Mouse (Mus musculus) midbrain, embryonic 14.5 days (tissue): Measurements from ENCODE around the gene Slc6a21. TPM values are rescaled to one million over a fixed set of nuclear protein-coding genes. Genes with fewer than 3 reads are reported as not detected.

Source experiments
- ATAC-seq: fragments of 200-750 bp; cut with Nextera tagmentation; 2 replicates; pipeline ENCODE4 v1.8.0; 2017; ENCODE audit warnings: moderate number of reproducible peaks, moderate library complexity; ENCODE audit not compliant: low FRiP score, low TSS enrichment
- DNase-seq: peaks from one replicate; pipeline ENCODE4 v3.0.0-alpha.2; 2015
- H3K27ac ChIP-seq: fragments of 300-500 bp; sonication (generic); replicated peaks from 2 replicates; pipeline ENCODE4 v1.5.1; 2014; ENCODE audit warnings: mild to moderate bottlenecking, low read depth, low read length, moderate library complexity
- H3K27me3 ChIP-seq: fragments of 300-500 bp; sonication (generic); 2 replicates; pipeline ENCODE4 v1.6.1; 2014; ENCODE audit warnings: low read length, control low read depth, mixed read lengths; ENCODE audit not compliant: control insufficient read depth, insufficient read depth
- H3K36me3 ChIP-seq: fragments of 300-500 bp; sonication (generic); 2 replicates; pipeline ENCODE4 v1.6.1; 2014; ENCODE audit warnings: low read length, control low read depth; ENCODE audit not compliant: control insufficient read depth, insufficient read depth
- H3K4me1 ChIP-seq: fragments of 300-500 bp; sonication (generic); 2 replicates; pipeline ENCODE4 v1.6.1; 2014; ENCODE audit warnings: mild to moderate bottlenecking, antibody characterized with exemption, low read length, control low read depth; ENCODE audit not compliant: control insufficient read depth, insufficient read depth
- H3K4me2 ChIP-seq: fragments of 300-500 bp; sonication (generic); 2 replicates; pipeline ENCODE4 v1.6.1; 2014; ENCODE audit warnings: mild to moderate bottlenecking, low read length, moderate library complexity
- H3K4me3 ChIP-seq: fragments of 300-500 bp; sonication (generic); replicated peaks from 2 replicates; pipeline ENCODE4 v1.5.1; 2014; ENCODE audit warnings: low read depth, low read length
- H3K9ac ChIP-seq: fragments of 300-500 bp; sonication (generic); replicated peaks from 2 replicates; pipeline ENCODE4 v1.6.1; 2014; ENCODE audit warnings: mild to moderate bottlenecking, low read length, moderate library complexity
- H3K9me3 ChIP-seq: fragments of 300-500 bp; sonication (generic); 2 replicates; pipeline ENCODE4 v1.6.1; 2016; ENCODE audit warnings: low read length, control low read depth, mixed read lengths; ENCODE audit not compliant: control insufficient read depth
- WGBS: fragments of 180-500 bp; shearing (Covaris S2); extraction: QIAGEN DNeasy Blood & Tissue Kit; methylation state at CpG from one replicate; pipeline ENCODE4 v1.1.7; 2014; 5-methylcytosine and 5-hydroxymethylcytosine counted together
- polyA plus RNA-seq: library from polyadenylated mRNA; unstranded; fragments of >200 nt; fragmentation: Nextera tagmentation; extraction: Ambion mirVana; gene quantifications from 2 replicates; pipeline ENCODE4 v1.2.1, GENCODE M21; 2014

The Slc6a21 gene
- polyA plus RNA-seq, 1 experiment from 2014 or later: not detected

DNA sequence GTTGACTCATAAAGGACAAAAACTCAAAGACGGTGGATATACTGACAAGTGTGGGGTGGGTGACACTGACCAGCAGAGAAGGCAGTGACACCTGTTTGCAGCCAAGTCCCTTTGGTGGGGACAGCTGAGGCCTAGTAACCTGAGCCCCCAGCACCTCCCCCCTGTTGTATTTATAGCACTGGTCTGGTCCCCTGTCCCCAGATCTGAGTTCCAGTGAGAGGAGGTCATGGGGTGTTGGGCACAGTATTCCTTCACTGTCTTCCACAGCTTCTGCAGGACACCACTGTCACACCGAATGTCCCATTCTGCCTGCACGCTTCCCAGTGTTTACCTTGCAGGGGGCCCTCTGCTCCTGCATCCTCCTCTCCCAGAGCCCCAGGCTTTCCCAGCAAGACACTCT is 57.3 kb downstream of the Slc6a21 start:
- H3K27me3 ChIP-seq: peaks cover 3% of the 10 kb centered on the region; the same call in 1 of the 2 replicates
- no peak for ATAC-seq
- no peak overlapping the region for H3K4me2 ChIP-seq
- no peak overlapping the region for H3K9ac ChIP-seq
- H3K4me3 ChIP-seq: no peak overlapping the region
- H3K27ac ChIP-seq: no peak overlapping the region
- H3K36me3 ChIP-seq: no peaks in the 10 kb centered on the region
- 22% methylated on average over 3 of the region's 3 CpGs for WGBS
- DNase-seq: no peak
- peaks cover 16% of the 10 kb centered on the region for H3K4me1 ChIP-seq
- no peaks in the 10 kb centered on the region for H3K9me3 ChIP-seq

DNA sequence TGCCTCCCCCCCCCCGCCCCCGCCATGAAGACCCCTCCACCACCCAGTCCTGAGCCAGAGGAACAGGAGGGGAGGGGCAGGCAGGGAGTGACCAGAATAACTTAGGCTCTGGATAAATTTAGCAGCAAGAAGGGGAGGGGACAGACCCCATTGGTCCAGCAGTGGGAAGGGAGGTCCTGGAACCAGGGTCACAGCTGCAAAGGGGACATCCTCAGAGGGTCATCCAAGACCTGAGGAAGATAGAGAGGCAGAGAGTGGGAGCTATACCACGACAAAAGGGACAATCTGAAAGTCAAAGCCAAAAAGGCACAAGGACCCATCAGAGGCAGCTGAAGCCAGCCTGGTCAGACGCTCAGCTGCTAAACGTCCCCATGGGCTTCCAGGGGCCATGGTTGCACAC is 57.7 kb downstream of the Slc6a21 start, which contains the start of gene Hrc:
Gene Hrc, plus strand, starts transcription at position 235 of the 400 bp plus-strand sequence.
- Histone ChIP-seq H3K27ac (no peak within 1 kb of the TSS), H3K4me1 (peaks cover 21% of the 10 kb centered on the region)

DNA sequence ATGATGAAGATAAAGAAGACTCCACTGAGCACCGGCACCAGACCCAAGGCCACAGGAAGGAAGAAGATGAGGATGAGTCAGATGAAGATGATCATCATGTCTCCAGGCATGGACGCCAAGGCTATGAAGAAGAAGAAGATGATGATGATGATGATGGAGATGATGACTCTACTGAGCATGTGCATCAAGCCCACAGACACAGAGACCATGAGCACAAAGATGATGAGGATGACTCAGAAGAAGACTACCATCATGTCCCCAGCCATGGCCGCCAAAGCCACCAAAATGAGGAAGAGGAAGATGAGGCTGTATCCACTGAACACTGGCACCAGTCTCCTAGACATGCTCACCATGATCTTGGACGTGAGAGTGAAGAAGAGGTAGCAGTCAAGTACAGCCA is 59.0 kb downstream of the Slc6a21 start:
- Histone ChIP-seq H3K4me1 (peaks cover 28% of the 10 kb centered on the region), H3K9ac (no peak overlapping the region), H3K4me3 (no peak overlapping the region), H3K27me3 (peaks cover 8% of the 10 kb centered on the region; the same call in 1 of the 2 replicates), H3K27ac (no peak overlapping the region), H3K9me3 (no peaks in the 10 kb centered on the region), H3K36me3 (no peaks in the 10 kb centered on the region; the same call in 1 of the 2 replicates), H3K4me2 (no peak overlapping the region)
- DNase-seq (no peak), ATAC-seq (no peak)
- 94% methylated on average over 4 of the region's 4 CpGs for WGBS

More for the DNA sequence above, 57.7 kb downstream of the Slc6a21 start, which contains the start of gene Hrc:
- Histone ChIP-seq H3K27me3 (peaks cover 3% of the 10 kb centered on the region; the same call in 1 of the 2 replicates), H3K36me3 (no peaks in the 10 kb centered on the region), H3K4me3 (no peak within 1 kb of the TSS), H3K4me2 (peak within 1 kb of the TSS; percentile 92), H3K9ac (no peak within 1 kb of the TSS), H3K9me3 (no peaks in the 10 kb centered on the region)
- ATAC-seq: no peak
- WGBS: 26% methylated on average over 5 of the region's 5 CpGs
- no peak for DNase-seq

DNA sequence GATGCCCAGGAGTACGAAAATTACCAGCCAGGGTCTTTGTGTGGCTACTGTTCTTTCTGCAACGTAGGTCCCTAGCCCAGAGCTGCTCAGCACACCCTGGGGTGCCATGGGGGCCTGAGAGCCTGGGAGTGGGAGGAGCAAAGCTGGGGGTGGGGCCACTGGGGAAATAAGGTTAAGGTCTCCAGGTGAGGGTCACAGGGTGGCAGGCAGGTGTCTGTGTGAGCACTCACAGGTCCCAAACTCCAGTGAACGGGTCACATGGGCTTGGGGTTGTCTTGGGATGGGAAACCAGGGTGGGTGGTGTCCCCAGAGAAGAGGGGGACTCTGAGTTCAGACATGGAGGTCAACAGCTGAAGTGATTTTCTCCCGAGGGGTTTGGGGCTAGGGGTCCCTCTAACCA is 60.2 kb downstream of the Slc6a21 start:
- WGBS: 18% methylated on average over 4 of the region's 4 CpGs
- Histone ChIP-seq H3K9ac (no peak overlapping the region), H3K36me3 (no peaks in the 10 kb centered on the region; the same call in 1 of the 2 replicates), H3K27me3 (peaks cover 8% of the 10 kb centered on the region; the same call in 1 of the 2 replicates), H3K27ac (no peak overlapping the region), H3K9me3 (no peaks in the 10 kb centered on the region), H3K4me3 (no peak overlapping the region), H3K4me2 (no peak overlapping the region), H3K4me1 (peaks cover 28% of the 10 kb centered on the region)
- ATAC-seq: no peak
- no peak for DNase-seq

DNA sequence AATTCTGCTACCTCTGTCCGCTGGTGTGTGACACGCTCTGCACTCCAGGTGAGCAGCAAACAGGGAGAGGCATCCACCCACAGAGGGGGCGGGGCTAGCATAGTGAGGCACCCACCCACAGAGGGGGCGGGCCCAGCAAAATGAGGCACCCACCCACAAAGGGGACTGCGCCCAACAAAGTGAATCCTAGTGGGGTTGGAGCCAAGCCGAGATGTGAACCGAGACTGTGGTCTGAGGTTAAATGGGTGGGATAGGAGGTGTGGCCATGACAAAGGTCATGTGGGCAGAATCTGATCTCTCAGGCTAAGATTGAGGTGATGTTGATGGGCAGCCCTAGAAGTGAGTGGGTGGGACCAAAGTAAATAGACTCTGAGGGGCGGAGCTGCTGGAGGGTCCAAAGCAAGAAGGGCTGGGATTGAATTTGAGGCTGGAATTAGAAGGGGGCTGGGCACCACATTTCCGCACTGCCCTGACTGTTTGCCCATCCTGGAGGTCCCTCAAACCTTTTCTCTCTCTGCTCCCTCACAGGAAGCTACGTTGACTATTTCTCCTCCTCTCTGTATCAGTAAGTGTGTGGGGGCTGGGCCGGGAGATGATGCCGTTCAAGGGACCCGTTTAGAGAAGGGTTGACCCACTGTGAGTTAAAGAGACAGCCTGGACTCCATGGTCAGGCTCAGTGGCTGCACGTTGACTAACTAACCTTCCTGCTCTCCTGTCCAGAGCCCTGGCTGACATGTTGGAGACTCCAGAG is 61.0 kb downstream of the Slc6a21 start:
- no peak overlapping the region for H3K9ac ChIP-seq
- ATAC-seq: no peak
- no peaks in the 10 kb centered on the region for H3K9me3 ChIP-seq
- no peak overlapping the region for H3K4me3 ChIP-seq
- peaks cover 28% of the 10 kb centered on the region for H3K4me1 ChIP-seq
- DNase-seq: peak; percentile 19
- peak overlapping the region; percentile 84 for H3K4me2 ChIP-seq
- 5% methylated on average over 14 of the region's 14 CpGs for WGBS
- H3K27ac ChIP-seq: no peak overlapping the region
- peaks cover 2% of the 10 kb centered on the region; the same call in 1 of the 2 replicates for H3K36me3 ChIP-seq
- peaks cover 8% of the 10 kb centered on the region; the same call in 1 of the 2 replicates for H3K27me3 ChIP-seq

Other genes with a start within 250 kb of the Slc6a21 start
- 19.5 and 21.4 TPM in 2 replicates for gene Prr12, start 224.6 kb upstream of the Slc6a21 start, polyA plus RNA-seq
- 55.3 and 65.9 TPM in 2 replicates for gene Nosip, start 215.1 kb upstream of the Slc6a21 start, polyA plus RNA-seq
- 10.1 and 12.2 TPM in 2 replicates for gene Prrg2, start 214.8 kb upstream of the Slc6a21 start, polyA plus RNA-seq
- gene Rcn3, start 185.3 kb upstream of the Slc6a21 start, polyA plus RNA-seq: 31.2 and 59.3 TPM in 2 replicates
- gene Fcgrt, start 173.7 kb upstream of the Slc6a21 start, polyA plus RNA-seq: 4.8 and 21.8 TPM in 2 replicates
- gene Rps11, start 153.1 kb upstream of the Slc6a21 start, polyA plus RNA-seq: 915 and 960 TPM in 2 replicates
- gene Rpl13a, start 148.8 kb upstream of the Slc6a21 start, polyA plus RNA-seq: 746 and 846 TPM in 2 replicates
- gene Gm45713, start 141.3 kb upstream of the Slc6a21 start, polyA plus RNA-seq: 0.53 TPM in 1 of 2 replicates, not detected in the other
- 0.50 and 1.4 TPM in 2 replicates for gene Flt3l, start 141.1 kb upstream of the Slc6a21 start, polyA plus RNA-seq
- 92.8 and 96.2 TPM in 2 replicates for gene Pih1d1, start 123.2 kb upstream of the Slc6a21 start, polyA plus RNA-seq
- gene Aldh16a1, start 122.9 kb upstream of the Slc6a21 start, polyA plus RNA-seq: 21.2 and 24.1 TPM in 2 replicates
- 0.39 and 0.62 TPM in 2 replicates for gene Slc17a7, start 113.6 kb upstream of the Slc6a21 start, polyA plus RNA-seq
- gene Gfy, start 97.9 kb upstream of the Slc6a21 start, polyA plus RNA-seq: not detected in 2 replicates
- gene Pth2, start 96.5 kb upstream of the Slc6a21 start, polyA plus RNA-seq: 0.68 and 1.4 TPM in 2 replicates
- gene Ccdc155, start 72.6 kb upstream of the Slc6a21 start, polyA plus RNA-seq: 0.33 and 0.34 TPM in 2 replicates
- gene Dkkl1, start 65.4 kb upstream of the Slc6a21 start, polyA plus RNA-seq: 2.4 and 2.7 TPM in 2 replicates
- gene Tead2, start 61.8 kb upstream of the Slc6a21 start, polyA plus RNA-seq: 38.4 and 59.7 TPM in 2 replicates
- gene Cd37, start 38.4 kb upstream of the Slc6a21 start, polyA plus RNA-seq: 0.76 and 1.0 TPM in 2 replicates
- 0.16 and 0.54 TPM in 2 replicates for gene Slc6a16, start 36.4 kb upstream of the Slc6a21 start, polyA plus RNA-seq
- gene Trpm4, start 56.3 kb downstream of the Slc6a21 start, polyA plus RNA-seq: 8.4 and 9.5 TPM in 2 replicates
- not detected in 2 replicates for gene Hrc, start 57.8 kb downstream of the Slc6a21 start, polyA plus RNA-seq
- 26.9 and 28.0 TPM in 2 replicates for gene Ppfia3, start 89.5 kb downstream of the Slc6a21 start, polyA plus RNA-seq
- 11.6 and 26.5 TPM in 2 replicates for gene Lin7b, start 93.1 kb downstream of the Slc6a21 start, polyA plus RNA-seq
- gene Snrnp70, start 118.2 kb downstream of the Slc6a21 start, polyA plus RNA-seq: 80.6 and 135 TPM in 2 replicates
- gene Kcna7, start 128.1 kb downstream of the Slc6a21 start, polyA plus RNA-seq: not detected in 2 replicates
- not detected in 2 replicates for gene Ntf5, start 136.2 kb downstream of the Slc6a21 start, polyA plus RNA-seq
- 0.34 TPM in 1 of 2 replicates, not detected in the other for gene Lhb, start 143.3 kb downstream of the Slc6a21 start, polyA plus RNA-seq
- 15.5 TPM in 2 replicates for gene Gys1, start 157.3 kb downstream of the Slc6a21 start, polyA plus RNA-seq
- gene Ruvbl2, start 160.6 kb downstream of the Slc6a21 start, polyA plus RNA-seq: 110 and 114 TPM in 2 replicates
- 5,898 and 6,785 TPM in 2 replicates for gene Ftl1, start 182.4 kb downstream of the Slc6a21 start, polyA plus RNA-seq
- 107 and 182 TPM in 2 replicates for gene Bax, start 189.4 kb downstream of the Slc6a21 start, polyA plus RNA-seq
- gene Tulp2, start 204.4 kb downstream of the Slc6a21 start, polyA plus RNA-seq: 0.13 and 0.32 TPM in 2 replicates
- not detected in 2 replicates for gene Gm45808, start 209.3 kb downstream of the Slc6a21 start, polyA plus RNA-seq
- 3.1 and 3.2 TPM in 2 replicates for gene Dhdh, start 211.3 kb downstream of the Slc6a21 start, polyA plus RNA-seq
- gene Nucb1, start 232.9 kb downstream of the Slc6a21 start, polyA plus RNA-seq: 86.5 and 89.5 TPM in 2 replicates
- gene Ppp1r15a, start 248.8 kb downstream of the Slc6a21 start, polyA plus RNA-seq: 9.5 and 10.2 TPM in 2 replicates
- 0.53 and 0.77 TPM in 2 replicates for gene Plekha4, start 248.8 kb downstream of the Slc6a21 start, polyA plus RNA-seq